Mouse (Mus musculus) lung, adult 18-20 months (tissue): ENCODE results near the gene Fntb.

Experiments
- DNase-seq, 2 experiments: peaks; one replicate each; pipeline ENCODE4 v3.0.0; 2022; ENCODE audit warnings: mixed read lengths in 2 of 2

Fntb gene

DNA sequence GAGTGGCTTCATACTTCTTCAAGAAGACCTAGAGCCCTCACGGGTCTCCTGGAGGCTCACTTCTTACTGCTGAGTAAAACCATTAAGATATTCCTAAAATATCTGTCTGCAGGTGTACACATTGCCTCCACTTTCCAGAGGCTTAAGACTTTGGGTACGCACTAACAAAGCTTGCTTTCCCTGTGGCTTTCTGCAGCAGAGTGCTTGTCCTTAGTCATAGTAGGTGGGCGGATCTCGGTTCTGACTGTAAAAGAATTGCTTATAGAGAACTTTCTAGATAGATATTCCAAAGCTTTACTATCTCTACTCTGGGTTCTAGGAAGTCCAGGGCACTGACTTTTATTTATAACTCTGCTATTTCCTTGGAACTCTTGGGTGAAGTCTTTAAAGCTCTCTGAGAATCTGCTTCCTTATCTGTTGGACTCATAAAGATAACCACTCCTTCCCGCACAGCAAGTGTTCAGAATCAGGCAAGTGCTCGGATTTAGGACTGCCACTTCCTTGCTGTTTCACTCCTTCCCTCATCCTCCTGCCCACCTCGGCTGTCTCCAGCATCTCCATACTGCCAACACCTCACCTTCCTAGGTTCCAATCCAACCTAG is 31.6 kb downstream of the Fntb start:
- no peak for DNase-seq

DNA sequence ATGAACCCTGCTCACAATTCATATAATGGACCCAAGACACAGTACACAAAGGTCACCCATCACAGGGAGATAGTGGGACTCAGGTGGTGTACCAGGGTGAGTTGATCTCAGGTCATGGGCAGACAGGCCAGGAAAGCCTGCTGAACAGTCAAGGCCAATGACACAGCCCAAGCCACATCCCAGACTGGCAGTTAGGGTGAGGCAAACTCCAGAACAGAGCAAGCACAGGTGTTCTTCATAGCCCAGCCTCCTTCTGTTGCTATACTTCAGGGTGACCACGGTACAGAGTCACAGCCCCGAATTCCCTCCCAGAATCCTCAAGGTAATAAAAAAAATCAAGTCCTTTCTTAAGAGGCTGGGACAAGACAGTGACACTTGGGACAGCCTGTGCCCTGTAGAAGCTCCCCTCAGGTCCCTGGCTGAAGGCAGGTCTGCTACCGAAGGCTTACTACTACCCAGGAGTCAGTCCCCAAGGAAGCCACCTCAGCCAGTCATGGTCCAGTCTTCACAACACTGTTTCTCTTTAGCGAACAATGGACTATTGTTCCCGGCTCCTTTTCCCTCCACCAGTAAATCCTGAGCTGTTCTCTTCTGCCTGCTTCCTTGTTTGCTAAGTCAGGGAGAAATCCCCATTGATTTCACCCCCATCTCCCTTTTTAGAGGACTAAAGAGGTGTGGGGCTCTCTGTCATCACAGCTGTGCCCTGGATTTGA is 32.8 kb downstream of the Fntb start:
- no peak for DNase-seq

DNA sequence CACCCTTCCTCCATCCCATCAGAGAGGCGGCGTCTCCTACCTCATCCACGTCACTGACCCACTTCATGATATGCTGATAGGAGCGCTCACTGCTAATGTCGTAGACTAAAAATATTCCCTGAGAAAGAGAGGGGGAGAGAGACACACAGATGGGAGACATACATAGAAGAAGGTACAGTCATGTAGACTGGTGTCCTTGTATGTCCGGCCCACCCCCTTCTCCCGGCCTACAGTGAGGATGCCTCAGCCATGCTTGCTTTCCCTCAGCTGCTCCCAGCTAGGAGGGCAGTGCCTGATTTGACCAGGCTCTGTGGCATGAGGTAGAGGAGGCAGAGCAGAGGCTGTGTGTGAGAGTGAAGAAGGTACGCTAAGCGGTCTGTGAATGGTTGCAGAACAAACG is 37.6 kb downstream of the Fntb start:
- DNase-seq: no peak

DNA sequence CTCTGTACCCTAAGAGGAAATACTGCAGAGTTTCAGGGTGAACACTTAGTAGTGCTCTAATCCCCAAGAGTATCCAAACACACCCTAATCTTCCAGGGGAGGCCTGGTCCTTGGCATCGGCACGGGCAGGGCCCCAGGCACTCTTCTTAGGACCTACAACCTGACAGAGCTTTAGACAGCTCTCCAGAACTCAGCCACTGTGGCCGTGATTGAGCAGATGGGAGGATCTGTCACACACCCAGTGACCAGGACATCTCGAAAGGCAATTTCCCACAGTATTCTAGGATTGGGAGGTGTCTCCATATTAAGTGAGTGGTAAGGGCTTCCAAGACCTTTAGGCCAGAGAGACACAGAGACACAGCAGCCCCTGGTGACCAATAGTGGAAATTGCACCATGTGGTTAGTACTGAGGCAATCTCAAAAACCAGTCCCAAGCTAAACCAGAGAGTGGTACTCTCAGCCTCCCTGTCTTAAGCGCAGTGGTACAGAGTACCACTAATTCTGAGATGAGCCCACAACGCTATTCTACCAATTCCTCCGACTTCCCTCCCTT is 38.4 kb downstream of the Fntb start:
- peak; percentile 39 to 61 for DNase-seq

DNA sequence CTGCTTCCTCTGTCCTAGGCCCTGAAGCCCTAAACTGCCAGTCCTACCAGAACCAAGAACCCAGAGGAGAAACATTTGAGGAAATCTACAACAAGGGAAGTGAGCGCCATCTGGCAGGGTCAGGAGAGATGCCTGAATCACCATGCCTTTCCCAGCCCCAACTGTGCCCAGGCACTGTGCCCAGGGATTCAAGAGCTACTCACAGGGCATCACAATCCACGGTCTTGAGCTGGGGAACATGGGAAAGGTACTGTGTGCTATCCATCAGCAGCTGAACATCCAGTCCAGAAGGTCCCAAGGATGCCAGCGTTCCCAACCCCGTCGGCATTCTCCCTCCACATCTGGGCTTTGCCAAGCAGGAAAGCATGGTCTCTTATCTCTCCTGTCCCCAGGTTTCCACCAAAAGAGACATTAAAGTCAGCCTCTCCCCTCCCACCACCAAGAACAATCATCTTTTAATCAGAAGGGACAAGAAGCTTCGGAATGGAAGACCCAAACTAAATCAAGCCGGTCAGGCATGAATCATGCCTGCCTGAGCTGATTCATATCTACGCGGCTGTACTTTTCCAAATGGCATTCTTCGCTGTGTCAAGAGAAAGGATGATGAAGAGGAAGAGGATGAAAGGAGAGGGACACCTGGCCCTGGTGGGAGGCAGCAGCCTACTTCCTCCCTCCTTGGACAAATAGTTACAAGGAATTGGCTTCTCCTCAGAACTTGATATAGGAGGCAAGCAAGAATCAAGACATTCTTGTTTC is 39.8 kb downstream of the Fntb start:
- no peak for DNase-seq

GRCm38 (mm10) chr12:76807796-76808195 is 42.4 kb downstream of the Fntb start:
- DNase-seq: no peak

DNA sequence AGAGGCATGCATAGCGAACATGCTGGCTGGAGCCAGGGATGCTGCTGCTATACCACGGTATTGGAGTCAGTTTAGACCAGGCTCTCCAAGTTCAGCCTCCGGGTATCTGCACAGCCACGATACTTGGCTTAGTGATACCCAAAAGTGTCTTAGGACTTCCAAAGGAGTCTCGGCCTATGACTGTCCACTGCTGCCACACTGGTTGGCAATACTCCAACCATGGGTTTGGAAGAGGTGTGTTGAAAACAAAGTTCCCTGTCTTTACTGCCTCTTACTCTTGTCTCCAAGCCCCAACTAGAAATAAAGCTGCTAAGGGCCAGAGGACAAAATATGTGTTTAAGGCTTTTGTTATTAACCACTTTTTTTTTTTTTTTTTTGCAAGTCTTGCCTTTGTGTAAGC is 45.1 kb downstream of the Fntb start:
- DNase-seq: no peak

- DNase-seq: no peak
Measured at GRCm38 (mm10) chr12:76811006-76811405, 45.6 kb downstream of the Fntb start.

GRCm38 (mm10) chr12:76813543-76813942 is 48.2 kb downstream of the Fntb start:
- no peak for DNase-seq

- DNase-seq: no peak
Measured at GRCm38 (mm10) chr12:76814120-76814519, 48.7 kb downstream of the Fntb start.

DNA sequence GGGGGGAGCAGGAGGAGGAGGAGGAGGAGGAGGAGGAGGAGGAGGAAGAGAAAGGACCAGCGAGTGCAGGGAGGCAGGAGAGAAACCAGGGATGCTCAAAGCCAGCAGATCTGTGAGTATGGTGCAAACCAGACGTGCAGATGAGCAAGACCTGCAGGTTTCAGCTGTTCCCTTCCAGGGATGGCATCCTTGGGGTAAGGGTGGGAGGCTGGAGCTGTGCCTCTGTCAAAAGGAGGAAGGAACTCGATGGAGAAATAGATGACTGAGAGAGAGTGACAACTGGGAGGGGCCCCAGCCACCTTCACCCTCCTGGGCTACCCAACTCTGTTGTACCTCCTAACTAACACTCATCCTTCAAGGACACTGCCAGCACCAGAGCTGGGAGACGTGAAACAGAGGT is 51.3 kb downstream of the Fntb start:
- no peak for DNase-seq

GRCm38 (mm10) chr12:76817176-76817575 is 51.8 kb downstream of the Fntb start:
- DNase-seq: no peak

GRCm38 (mm10) chr12:76818120-76818519 is 52.7 kb downstream of the Fntb start:
- peak; percentile 79 to 88 for DNase-seq

- no peak for DNase-seq
Measured at GRCm38 (mm10) chr12:76818908-76819307, 53.5 kb downstream of the Fntb start.

DNA sequence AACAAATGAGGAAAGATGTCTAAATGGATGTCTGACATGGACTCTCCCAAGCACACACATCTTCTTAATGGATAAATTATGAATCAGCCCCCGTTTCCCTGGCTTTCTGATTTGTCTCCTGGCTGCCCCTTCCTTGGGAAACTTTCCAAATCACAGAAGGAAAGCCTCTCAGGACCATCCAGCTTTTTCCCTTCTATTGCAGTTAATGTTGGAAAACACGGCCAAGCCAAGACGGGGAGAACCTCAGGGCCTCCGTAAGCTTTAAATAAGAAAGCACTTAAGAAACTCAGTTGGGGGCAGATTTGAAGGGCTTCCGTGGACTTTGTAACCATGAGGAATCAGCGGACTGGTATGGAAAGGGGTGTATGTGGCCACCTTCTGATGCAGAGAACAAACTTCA is 54.4 kb downstream of the Fntb start:
- DNase-seq: no peak

DNA sequence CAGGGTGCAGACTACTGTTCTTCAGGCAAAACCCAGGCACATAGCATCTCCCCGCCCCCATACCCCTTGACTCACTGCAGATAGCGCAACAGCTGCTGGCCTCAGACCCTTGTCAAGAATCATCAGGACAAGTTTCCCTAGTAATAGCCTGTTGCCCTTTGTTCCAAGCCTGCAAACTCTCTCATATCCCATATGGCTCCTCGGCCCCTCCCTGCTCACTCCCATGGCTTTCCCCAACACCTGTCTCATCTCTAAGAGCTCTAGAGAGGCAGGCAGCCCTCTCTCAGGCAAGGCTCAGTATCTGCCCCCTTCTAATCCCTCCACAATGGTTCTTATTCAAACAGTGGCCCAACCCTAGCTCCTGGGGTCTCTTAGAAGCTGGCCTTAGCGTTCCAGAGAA is 55.2 kb downstream of the Fntb start:
- DNase-seq: no peak

DNA sequence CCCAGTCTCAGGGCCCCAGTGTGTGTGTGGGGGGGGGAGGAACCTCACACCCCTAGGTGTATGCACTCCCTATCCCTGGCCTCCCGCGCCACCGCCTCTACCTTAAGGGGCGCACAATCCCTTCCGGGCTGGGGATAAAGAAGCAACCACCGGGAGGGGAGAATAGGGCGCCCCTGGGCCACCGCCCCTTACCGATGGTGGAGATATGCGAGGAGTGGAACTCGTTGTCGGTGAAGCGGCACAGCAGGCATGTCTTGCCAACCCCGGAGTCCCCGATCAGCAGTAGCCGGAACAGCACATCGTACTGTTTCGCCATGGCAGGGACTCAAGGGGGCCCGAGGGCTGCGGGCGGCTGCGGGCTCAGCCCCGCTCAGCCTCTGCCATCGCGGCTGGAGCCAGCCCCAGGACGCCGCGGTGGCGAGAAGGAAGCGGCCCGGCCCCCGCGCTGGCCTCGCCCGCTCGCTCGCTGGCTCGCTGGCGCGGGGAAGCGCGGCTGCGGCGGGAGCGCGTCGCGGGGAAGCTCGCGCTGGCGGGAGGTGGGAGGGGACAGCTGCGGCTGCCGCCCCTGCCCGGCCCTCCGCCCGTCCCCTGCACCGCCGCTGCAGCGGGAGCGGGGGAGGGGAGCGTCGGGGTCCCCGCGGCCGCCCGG is 56.7 kb downstream of the Fntb start:
- DNase-seq: no peak

DNA sequence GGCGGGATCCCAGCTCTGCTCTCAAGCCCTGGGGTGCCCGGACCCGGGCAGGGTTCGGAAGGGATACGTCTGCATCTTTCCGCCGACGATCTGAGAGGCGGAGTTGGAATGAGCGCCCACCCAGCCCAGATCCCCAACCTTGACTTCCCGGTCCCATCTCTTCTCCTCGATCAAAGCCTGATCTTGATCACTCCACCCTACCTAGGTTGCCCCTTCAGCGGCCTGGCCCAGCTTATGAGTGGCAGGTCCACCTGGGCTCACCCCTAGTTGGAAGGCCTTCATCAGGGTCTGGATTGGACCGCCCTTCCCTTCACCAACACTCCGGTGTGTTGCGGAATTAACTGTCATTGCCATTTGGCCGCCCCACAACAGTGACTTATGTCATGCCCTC is 57.3 kb downstream of the Fntb start, which contains the start of gene Rab15:
TSS of gene Rab15 (minus strand) at position 258 of the 391 bp plus-strand sequence.
- no peak for DNase-seq

GRCm38 (mm10) chr12:76825283-76825682 is 59.9 kb downstream of the Fntb start:
- no peak for DNase-seq

DNA sequence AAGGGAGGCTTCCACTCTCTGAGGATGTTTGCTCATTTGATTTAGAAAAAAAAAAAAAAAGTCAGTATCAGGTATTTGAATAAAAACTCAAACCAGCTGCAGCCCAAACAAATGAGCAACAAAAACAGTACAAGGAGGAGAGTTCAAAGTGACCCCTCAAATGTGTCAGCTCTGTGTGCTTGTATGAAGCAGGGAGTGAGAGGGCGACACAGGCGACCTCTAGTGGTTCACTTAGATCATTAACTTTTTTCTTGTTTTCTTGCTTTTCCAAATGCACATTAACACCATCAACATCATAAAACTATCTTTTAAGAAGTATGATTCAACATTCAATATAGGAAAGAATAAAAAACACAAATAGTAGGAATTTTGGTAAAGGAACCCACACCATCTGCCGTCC is 67.3 kb downstream of the Fntb start:
- peak in 1 of 2 experiments; percentile 27 for DNase-seq

GRCm38 (mm10) chr12:76837101-76837843 is 71.9 kb downstream of the Fntb start:
- peak; percentile 97 to 98 for DNase-seq
